Mouse (Mus musculus) midbrain, embryonic 14.5 days (tissue): ENCODE measurements around the gene Apobec1. TPM values are rescaled to one million over a fixed set of nuclear protein-coding genes. Genes with fewer than 3 reads are reported as not detected.

Source experiments
- ATAC-seq: fragments of 200-750 bp; cut with Nextera tagmentation; 2 replicates; pipeline ENCODE4 v1.8.0; 2017; ENCODE audit warnings: moderate number of reproducible peaks, moderate library complexity; ENCODE audit not compliant: low FRiP score, low TSS enrichment
- DNase-seq: peaks from one replicate; pipeline ENCODE4 v3.0.0-alpha.2; 2015
- H3K27ac ChIP-seq: fragments of 300-500 bp; sonication (generic); replicated peaks from 2 replicates; pipeline ENCODE4 v1.5.1; 2014; ENCODE audit warnings: mild to moderate bottlenecking, low read depth, low read length, moderate library complexity
- H3K27me3 ChIP-seq: fragments of 300-500 bp; sonication (generic); 2 replicates; pipeline ENCODE4 v1.6.1; 2014; ENCODE audit warnings: low read length, control low read depth, mixed read lengths; ENCODE audit not compliant: control insufficient read depth, insufficient read depth
- H3K36me3 ChIP-seq: fragments of 300-500 bp; sonication (generic); 2 replicates; pipeline ENCODE4 v1.6.1; 2014; ENCODE audit warnings: low read length, control low read depth; ENCODE audit not compliant: control insufficient read depth, insufficient read depth
- H3K4me1 ChIP-seq: fragments of 300-500 bp; sonication (generic); 2 replicates; pipeline ENCODE4 v1.6.1; 2014; ENCODE audit warnings: mild to moderate bottlenecking, antibody characterized with exemption, low read length, control low read depth; ENCODE audit not compliant: control insufficient read depth, insufficient read depth
- H3K4me2 ChIP-seq: fragments of 300-500 bp; sonication (generic); 2 replicates; pipeline ENCODE4 v1.6.1; 2014; ENCODE audit warnings: mild to moderate bottlenecking, low read length, moderate library complexity
- H3K4me3 ChIP-seq: fragments of 300-500 bp; sonication (generic); replicated peaks from 2 replicates; pipeline ENCODE4 v1.5.1; 2014; ENCODE audit warnings: low read depth, low read length
- H3K9ac ChIP-seq: fragments of 300-500 bp; sonication (generic); replicated peaks from 2 replicates; pipeline ENCODE4 v1.6.1; 2014; ENCODE audit warnings: mild to moderate bottlenecking, low read length, moderate library complexity
- H3K9me3 ChIP-seq: fragments of 300-500 bp; sonication (generic); 2 replicates; pipeline ENCODE4 v1.6.1; 2016; ENCODE audit warnings: low read length, control low read depth, mixed read lengths; ENCODE audit not compliant: control insufficient read depth
- WGBS: fragments of 180-500 bp; shearing (Covaris S2); extraction: QIAGEN DNeasy Blood & Tissue Kit; methylation state at CpG from one replicate; pipeline ENCODE4 v1.1.7; 2014; 5-methylcytosine and 5-hydroxymethylcytosine counted together
- polyA plus RNA-seq: library from polyadenylated mRNA; unstranded; fragments of >200 nt; fragmentation: Nextera tagmentation; extraction: Ambion mirVana; gene quantifications from 2 replicates; pipeline ENCODE4 v1.2.1, GENCODE M21; 2014

Gene Apobec1
- polyA plus RNA-seq, 1 experiment from 2014 or later = 1.6 TPM

GRCm38 (mm10) chr6:122600066-122600646, 2.1 kb downstream of the Apobec1 start:
- no peaks in the 10 kb centered on the region for H3K27me3 ChIP-seq
- H3K9ac ChIP-seq = no peak overlapping the region
- ATAC-seq = no peak
- H3K4me1 ChIP-seq = no peaks in the 10 kb centered on the region
- 81% methylated on average over 7 of the region's 7 CpGs for WGBS
- H3K4me3 ChIP-seq = no peak overlapping the region
- H3K9me3 ChIP-seq = no peaks in the 10 kb centered on the region
- no peaks in the 10 kb centered on the region for H3K36me3 ChIP-seq
- H3K27ac ChIP-seq = no peak overlapping the region
- no peak overlapping the region for H3K4me2 ChIP-seq
- DNase-seq = no peak

- 91% methylated on average over 9 of the region's 9 CpGs for WGBS
- ATAC-seq = no peak
- H3K9me3 ChIP-seq = no peaks in the 10 kb centered on the region
Observed at GRCm38 (mm10) chr6:122599054-122599737, 3.0 kb downstream of the Apobec1 start.

GRCm38 (mm10) chr6:122598436-122598835, 3.8 kb downstream of the Apobec1 start:
- no peak overlapping the region for H3K27ac ChIP-seq
- H3K4me3 ChIP-seq = no peak overlapping the region
- DNase-seq (no peak), ATAC-seq (no peak)
- H3K4me1 ChIP-seq = no peaks in the 10 kb centered on the region
- 80% methylated on average over 6 of the region's 6 CpGs for WGBS
- no peaks in the 10 kb centered on the region for H3K27me3 ChIP-seq
- no peak overlapping the region for H3K9ac ChIP-seq
- no peaks in the 10 kb centered on the region for H3K36me3 ChIP-seq
- no peaks in the 10 kb centered on the region for H3K9me3 ChIP-seq
- no peak overlapping the region for H3K4me2 ChIP-seq

More at GRCm38 (mm10) chr6:122599054-122599737, 3.0 kb downstream of the Apobec1 start:
- Histone ChIP-seq H3K27me3 (no peaks in the 10 kb centered on the region), H3K4me1 (no peaks in the 10 kb centered on the region), H3K27ac (no peak overlapping the region), H3K9ac (no peak overlapping the region), H3K4me3 (no peak overlapping the region), H3K36me3 (no peaks in the 10 kb centered on the region), H3K4me2 (no peak overlapping the region)
- no peak for DNase-seq

DNA sequence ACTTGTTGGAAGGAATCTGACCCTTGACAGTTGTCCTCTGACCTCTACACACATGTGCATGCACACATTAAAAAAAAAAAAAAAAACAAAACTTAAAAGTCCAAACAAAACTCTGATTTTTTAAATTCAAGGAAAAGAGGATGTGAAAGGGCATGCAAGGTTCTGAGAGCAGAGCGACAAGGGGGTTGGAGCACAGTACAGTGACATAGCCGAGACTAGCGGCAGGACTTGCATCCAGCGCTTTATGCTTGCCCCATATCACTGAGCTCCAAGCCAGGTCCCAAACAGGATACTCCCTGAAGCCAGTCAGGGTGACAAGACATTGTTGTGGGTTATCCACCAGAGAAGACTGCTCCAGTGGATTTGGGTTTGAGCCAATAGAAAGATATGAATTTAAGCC, 4.2 kb downstream of the Apobec1 start:
- no peak for DNase-seq
- H3K36me3 ChIP-seq = no peaks in the 10 kb centered on the region
- H3K27ac ChIP-seq = no peak overlapping the region
- no peaks in the 10 kb centered on the region for H3K9me3 ChIP-seq
- no peak overlapping the region for H3K4me2 ChIP-seq
- H3K4me1 ChIP-seq = no peaks in the 10 kb centered on the region
- H3K27me3 ChIP-seq = no peaks in the 10 kb centered on the region
- H3K9ac ChIP-seq = no peak overlapping the region
- ATAC-seq = no peak
- H3K4me3 ChIP-seq = no peak overlapping the region
- 97% methylated on average over 4 of the region's 4 CpGs for WGBS

DNA sequence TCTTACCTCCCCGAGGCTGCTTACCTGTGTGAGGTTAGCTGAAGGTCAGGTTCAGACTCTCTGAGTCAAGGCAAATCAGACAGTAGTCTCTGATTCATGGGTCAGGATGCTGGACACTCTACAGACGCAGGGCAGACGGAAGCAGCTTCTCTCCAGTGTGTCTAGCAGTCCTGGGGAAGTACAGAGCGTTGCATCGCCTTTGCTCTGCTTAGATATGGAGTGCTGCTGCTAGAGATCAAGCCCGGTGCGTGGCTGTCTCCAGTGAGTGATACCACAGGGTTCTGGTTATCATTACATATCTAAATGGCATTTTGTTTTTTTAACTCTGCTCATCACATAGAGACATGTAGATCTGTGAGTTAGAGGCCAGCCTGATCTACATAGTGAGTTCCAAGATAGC, 5.6 kb downstream of the Apobec1 start:
- WGBS = 89% methylated on average over 7 of the region's 7 CpGs
- Histone ChIP-seq H3K9me3 (no peaks in the 10 kb centered on the region), H3K36me3 (no peaks in the 10 kb centered on the region), H3K4me1 (no peaks in the 10 kb centered on the region), H3K27ac (no peak overlapping the region), H3K27me3 (no peaks in the 10 kb centered on the region), H3K9ac (no peak overlapping the region), H3K4me2 (no peak overlapping the region), H3K4me3 (no peak overlapping the region)
- ATAC-seq (no peak), DNase-seq (no peak)

GRCm38 (mm10) chr6:122595637-122596036, 6.6 kb downstream of the Apobec1 start:
- DNase-seq = peak; percentile 67
- Histone ChIP-seq H3K4me1 (no peaks in the 10 kb centered on the region), H3K9me3 (no peaks in the 10 kb centered on the region), H3K4me2 (no peak overlapping the region), H3K27ac (no peak overlapping the region), H3K36me3 (no peaks in the 10 kb centered on the region), H3K9ac (no peak overlapping the region), H3K27me3 (no peaks in the 10 kb centered on the region), H3K4me3 (no peak overlapping the region)
- no peak for ATAC-seq
- WGBS = 38% methylated on average over 7 of the region's 7 CpGs

- Histone ChIP-seq H3K9me3 (no peaks in the 10 kb centered on the region), H3K27ac (no peak overlapping the region), H3K9ac (no peak overlapping the region), H3K36me3 (no peaks in the 10 kb centered on the region), H3K4me1 (no peaks in the 10 kb centered on the region), H3K4me2 (no peak overlapping the region), H3K27me3 (no peaks in the 10 kb centered on the region), H3K4me3 (no peak overlapping the region)
- DNase-seq = no peak
- ATAC-seq = no peak
- WGBS = 88% methylated on average over 2 of the region's 2 CpGs
Observed at GRCm38 (mm10) chr6:122592905-122593304, 9.3 kb downstream of the Apobec1 start.

GRCm38 (mm10) chr6:122591027-122591758, 11.1 kb downstream of the Apobec1 start:
- Histone ChIP-seq H3K9ac (no peak overlapping the region), H3K27ac (no peak overlapping the region), H3K4me1 (no peaks in the 10 kb centered on the region), H3K4me2 (no peak overlapping the region), H3K36me3 (no peaks in the 10 kb centered on the region), H3K27me3 (no peaks in the 10 kb centered on the region), H3K4me3 (no peak overlapping the region), H3K9me3 (no peaks in the 10 kb centered on the region)
- 79% methylated on average over 13 of the region's 13 CpGs for WGBS
- DNase-seq (no peak), ATAC-seq (no peak)
